Mouse (Mus musculus) R1 (cell line): ENCODE data around the gene Bcas3.
A peak's percentile ranks its signal among the peaks of the same experiment; 100 is the strongest.

Experiments
- DNase-seq: peaks from one replicate; pipeline ENCODE4 v3.0.0-alpha.2; 2018; ENCODE audit warnings: low read depth, low spot score

Bcas3 gene

GRCm38 (mm10) chr11:85791212-85791611 is 438.2 kb downstream of the Bcas3 start:
- no peak for DNase-seq

GRCm38 (mm10) chr11:85792534-85793215 is 439.7 kb downstream of the Bcas3 start:
- DNase-seq: no peak

GRCm38 (mm10) chr11:85799456-85799855 is 446.5 kb downstream of the Bcas3 start:
- no peak for DNase-seq

GRCm38 (mm10) chr11:85799856-85800255 is 446.9 kb downstream of the Bcas3 start:
- no peak for DNase-seq

DNA sequence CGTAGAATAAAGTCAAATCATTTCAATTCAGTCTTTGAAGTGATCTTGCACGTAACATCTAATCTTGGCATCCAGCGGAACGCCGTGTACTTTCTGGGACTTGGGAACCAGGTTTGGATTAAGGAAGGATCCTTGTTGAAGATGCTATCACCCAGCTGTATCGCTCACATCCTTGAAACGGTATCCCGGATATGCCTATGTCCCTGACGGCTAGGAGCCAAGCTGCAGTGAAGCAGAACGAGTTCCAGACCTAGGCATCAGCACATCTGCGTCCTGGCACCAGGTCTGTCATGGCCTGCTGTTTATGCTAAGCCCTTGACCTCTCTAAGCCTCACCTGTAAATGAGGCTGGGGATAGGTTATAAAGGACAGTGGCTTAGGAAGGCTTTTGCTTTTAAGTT is 447.4 kb downstream of the Bcas3 start:
- no peak for DNase-seq

DNA sequence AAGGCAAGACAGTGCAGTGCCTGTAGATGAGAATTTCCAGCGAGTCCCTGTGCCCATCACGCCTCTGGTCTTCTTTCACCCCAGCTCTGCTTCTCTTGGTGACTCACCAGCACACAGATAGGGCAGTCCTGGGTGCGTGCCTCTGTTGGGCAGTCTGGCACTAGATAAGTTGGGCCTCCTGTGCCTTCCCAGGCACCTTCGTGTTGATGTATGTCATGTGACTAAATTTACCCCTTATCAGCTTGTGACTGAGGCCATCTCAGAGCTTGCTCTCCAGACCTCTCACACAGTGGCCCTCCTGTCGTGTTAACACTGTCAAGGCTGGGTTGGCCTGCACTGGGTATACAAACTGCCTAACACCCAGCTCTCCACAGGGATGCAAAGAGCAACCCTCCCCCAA is 451.1 kb downstream of the Bcas3 start:
- DNase-seq: no peak

DNA sequence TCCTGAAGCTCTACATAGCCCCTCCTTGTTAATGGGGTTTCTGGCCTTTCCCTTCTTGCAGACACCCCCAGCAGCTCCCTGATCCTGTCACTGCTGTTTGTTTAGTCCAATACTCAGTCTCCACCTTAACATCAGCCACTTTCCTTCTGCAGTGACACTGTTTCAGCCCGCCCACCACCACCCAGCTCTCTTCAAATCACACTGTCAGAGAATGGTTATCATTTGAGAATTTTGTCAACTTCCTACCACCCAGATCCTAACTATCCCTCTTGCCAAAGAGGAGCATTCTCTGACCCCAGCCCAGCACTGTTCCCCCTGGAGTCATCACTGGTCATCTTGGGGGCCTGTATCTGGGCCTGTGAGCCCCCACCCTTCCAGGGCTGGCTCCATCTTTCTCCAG is 452.8 kb downstream of the Bcas3 start:
- no peak for DNase-seq

- no peak for DNase-seq
Measured at GRCm38 (mm10) chr11:85807353-85807752, 454.4 kb downstream of the Bcas3 start.

GRCm38 (mm10) chr11:85811229-85811628 is 458.3 kb downstream of the Bcas3 start:
- no peak for DNase-seq

GRCm38 (mm10) chr11:85811676-85812075 is 458.7 kb downstream of the Bcas3 start:
- no peak for DNase-seq

DNA sequence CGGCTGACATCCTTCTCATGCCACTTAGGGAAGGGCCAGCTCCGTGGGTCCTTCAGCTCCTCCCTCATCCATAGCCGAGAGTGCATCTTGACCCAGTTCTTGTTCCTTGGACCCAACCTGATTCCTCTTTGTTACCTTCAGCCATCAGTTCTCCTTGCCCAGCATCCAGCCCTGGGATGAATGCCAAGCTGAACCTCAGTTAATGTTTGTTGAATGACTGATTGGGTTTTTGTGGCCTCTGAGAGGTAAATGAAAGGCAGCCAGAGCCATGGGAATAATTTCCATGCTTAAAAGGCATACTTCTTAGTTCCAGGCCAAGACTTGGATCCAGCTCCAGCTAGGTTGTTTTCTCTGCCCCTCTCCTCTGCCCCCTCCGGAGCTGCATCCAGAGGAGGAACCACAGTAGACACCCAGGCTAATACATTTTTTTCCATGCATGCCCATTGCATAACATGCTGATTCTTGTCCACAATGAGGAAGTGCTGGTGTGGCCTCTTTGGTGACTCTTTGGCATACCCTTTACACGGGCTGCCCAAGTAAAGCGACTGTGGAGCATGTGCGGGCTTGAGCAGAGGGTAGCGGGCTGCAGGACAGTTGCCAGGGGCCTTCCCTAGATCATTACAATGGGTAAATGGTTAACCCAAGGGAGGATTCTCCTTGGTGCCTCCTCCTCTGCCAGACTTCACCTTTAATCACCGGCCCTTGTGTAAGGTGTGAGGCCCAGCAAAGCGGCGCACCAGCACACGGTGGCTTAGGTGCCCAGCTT is 459.4 kb downstream of the Bcas3 start:
- no peak for DNase-seq

DNA sequence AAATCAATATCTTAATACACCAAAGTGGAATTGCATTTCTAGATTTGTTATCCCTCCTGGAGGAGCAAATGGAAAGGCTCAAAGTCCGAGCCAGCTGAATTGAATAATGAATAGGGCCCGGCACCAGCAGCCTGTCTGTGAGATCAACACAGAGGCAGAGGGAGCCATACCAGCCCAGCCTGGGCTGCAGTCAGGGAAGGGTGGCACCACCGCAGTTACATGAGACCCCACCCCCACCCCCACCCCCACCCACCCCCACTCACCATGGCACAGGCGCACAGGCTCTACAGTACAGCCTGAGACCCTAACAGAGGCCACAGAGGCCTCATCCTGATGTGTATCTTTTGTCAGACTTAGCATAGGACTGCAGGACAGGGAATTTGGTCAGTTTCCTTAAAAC is 461.7 kb downstream of the Bcas3 start:
- no peak for DNase-seq

DNA sequence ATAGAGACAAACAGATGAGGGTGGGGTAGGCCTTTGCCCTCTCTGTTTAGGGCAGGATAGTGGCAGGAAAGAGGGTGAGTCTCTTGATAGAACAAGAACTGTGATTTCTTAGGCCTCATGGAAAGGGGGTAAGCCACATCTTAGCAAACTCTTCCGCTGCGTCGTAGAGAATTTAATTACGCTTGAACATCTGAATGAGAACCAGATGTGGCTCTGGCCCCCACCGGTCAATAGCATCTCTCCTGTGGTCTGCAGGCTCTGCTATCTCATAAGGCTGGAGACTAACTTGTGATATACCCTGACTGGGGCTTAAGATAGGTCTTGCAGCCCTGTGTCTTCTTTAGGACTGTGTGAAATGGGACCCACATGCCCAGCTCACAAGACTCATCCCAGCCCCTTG is 463.5 kb downstream of the Bcas3 start:
- DNase-seq: no peak

DNA sequence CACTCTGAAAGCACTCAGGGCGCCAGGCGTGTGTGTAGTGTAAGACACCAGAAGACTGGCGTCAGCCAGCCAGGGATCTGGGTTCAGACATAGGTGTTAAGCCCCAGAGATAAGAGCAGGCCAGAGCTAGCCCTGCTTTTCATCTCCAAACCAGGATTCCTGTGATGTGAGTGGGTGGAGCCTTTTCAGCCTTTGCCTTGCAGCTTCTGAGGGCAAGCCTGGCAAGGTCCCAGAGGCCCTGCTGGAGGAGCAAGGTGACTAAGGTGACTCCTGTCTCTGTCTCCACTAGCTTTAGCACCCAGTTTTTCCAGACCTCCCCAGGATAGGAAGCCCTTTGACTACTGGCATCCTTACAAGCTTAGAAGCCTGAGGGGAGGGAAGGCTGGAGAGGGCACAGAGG is 465.4 kb downstream of the Bcas3 start:
- no peak for DNase-seq

DNA sequence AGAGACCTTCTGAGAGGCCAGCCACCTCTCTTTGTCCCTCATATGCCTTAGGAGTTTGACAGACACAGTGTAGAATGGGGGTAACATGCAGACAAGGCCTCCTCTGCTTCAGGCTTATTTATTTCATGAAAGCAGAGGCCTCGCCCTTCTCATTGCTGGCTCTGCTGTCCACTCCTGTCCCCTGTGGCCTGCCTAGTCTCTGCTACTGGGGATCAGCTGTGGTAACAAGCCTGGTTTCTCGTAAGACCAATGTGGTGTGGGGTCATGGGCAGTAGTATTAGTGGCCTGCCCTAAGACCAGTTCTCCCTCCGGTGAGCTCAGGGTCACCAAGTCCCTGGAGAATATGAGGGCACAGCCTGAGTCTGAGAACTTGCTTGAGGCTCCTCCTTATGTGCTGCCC is 468.0 kb downstream of the Bcas3 start:
- no peak for DNase-seq

- no peak for DNase-seq
Measured at GRCm38 (mm10) chr11:85821659-85822058, 468.7 kb downstream of the Bcas3 start.

DNA sequence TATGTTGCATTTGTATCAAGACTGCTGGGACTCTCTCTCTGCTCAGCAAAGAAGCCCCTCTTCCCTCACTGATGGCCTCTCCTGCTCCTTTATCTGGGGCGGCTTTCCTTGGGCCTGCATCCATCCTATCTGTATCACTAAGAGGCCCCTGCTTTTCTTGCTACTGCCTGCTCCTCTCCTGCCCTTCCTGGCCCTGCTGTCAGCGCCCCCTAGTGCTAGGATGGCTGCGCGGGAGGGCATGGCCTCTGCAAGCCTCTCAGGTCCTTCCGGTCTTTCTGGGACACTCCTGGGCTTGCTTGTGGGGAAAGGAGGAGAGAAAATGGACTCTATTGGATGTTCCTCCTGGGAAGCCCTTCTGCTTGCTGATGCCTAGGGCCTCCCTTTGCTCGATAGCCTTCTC is 470.2 kb downstream of the Bcas3 start:
- DNase-seq: peak; percentile 68

DNA sequence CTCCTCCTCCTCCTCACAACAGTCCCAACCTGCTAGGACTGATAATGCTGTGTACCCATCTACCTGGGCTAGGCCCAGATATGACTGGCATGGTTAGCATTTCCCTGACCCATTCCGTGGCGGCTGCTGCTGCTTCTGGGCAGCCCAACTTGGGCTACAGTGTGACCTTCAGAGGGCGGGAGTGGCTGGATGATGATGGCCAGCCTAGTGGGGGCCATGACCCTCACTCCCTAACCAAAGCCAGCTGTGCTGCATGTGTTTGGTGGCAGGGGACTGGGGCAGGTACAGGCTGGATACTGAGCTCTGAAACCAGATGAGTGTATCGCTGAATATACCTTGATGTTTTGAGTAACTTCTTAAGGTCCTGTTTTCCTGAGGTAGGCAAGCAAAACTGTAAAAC is 470.8 kb downstream of the Bcas3 start:
- no peak for DNase-seq

DNA sequence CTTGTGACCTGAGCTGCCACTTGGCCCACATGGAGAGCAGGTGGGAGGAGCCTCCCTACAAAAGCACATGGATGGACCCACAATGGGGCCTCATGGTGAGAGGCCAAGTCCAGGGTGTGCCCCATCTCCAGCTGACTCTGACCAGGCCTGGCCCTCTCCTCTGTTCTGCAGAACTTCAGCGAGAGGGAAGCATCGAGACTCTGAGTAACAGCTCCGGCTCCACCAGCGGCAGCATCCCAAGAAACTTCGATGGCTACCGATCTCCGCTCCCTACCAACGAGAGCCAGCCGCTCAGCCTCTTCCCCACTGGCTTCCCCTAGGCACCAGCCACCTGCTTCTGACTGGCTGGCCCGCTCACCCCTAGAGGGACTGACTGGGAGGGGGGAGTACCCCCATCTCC is 472.1 kb downstream of the Bcas3 start:
- DNase-seq: no peak

DNA sequence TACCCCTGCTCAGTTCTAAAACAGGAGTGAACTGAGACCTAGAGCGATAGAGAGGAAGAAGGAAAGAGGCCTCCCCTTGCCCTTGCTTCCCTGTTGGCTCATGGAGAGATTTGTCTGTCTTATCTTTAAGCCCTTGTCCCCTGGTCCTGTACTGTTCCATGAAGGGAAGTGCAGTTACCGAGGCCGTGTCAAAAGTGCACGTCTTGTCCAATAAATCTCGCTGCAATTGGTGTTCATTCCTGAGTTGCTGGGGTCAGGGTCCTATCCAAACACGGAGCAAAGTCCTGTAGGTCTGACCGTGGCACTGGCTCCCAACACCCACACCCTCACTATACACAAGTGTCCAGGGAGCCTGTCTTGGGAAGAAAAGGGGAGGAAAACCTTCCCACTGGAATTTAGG is 472.9 kb downstream of the Bcas3 start:
- DNase-seq: no peak

DNA sequence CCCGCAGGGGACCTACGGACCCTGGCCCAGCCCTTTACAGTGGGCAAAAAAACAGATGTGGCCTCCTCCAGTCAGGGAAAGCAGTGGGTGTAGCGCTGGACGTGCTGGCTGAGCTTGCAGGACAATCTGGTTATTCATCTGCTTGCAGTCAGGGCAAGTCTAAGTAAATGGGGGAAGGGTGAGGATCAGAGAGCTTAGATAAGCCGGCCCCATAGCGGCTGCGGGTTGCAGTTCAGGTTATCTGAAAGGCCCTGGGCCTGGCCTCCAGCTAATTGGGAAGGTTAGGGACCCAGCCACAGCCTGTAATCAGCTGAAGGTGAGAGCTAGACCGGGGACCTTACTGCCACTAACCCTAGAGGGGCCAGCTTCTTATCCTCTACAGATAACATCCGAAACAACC is 474.4 kb downstream of the Bcas3 start:
- DNase-seq: no peak

DNA sequence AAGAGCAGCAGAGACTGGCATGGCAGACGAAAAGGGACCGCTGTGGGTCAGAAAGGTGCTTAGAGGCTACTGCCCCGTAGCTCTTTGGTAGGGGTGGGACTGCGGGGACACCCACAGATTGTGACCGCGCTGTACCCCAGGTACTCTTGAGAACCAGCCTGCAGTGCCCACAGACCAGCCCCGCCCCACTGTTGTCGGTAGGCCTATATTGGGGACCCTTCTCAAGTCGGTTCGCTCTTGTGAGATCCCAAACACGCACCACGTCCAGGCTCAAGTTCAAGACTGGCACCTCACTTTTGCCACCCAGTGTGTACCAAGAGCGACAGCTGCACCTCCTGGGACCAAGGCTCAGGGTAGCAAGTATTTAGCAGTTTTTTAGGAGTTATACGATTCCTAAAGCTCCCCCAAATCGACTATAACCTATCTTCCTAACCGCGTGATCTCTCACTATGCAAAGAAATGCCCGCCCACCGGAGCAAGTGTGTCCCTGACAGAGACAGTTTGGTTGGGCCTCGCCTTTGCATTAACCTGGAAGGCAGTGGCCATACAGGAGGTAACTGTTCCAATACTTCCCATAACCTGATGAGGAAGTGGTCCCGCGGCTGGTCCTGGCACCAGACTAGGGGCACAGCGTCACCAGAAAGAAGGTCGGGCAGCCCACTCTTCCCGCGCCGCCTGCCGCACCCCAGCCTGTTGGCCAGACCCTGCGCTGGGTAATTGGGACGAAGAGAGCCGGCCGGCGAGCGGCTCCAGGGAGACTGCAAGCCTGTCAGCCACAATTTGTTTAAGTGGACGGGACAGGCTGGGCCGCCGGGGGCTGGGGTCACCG is 475.9 kb downstream of the Bcas3 start:
- DNase-seq: no peak
